Mouse (Mus musculus) left cerebral cortex, adult 2 months (tissue): Measurements from ENCODE around the gene Ifnl2. TPM values are rescaled to one million over a fixed set of nuclear protein-coding genes. Genes with fewer than 3 reads are reported as not detected.
"Not testable (repeated sequence)": the region's sequence is repeated elsewhere in the genome, so short reads cannot be mapped to it uniquely, and the experiment has no call there.

Experiments used
- DNase-seq, 2 experiments: peaks; one replicate each; pipeline ENCODE4 v3.0.0; 2021 to 2022; ENCODE audit warnings: low spot score in 2 of 2, mixed read lengths in 1 of 2; ENCODE audit errors: extremely low spot score in 1 of 2
- H3K27ac ChIP-seq: fragments of 200-600 bp; 2 replicates; pipeline ENCODE4 v1.8.1; 2022
- H3K4me3 ChIP-seq: fragments of 200-600 bp; 2 replicates; pipeline ENCODE4 v1.8.1; 2022
- CTCF ChIP-seq: fragments of 200-600 bp; IDR thresholded peaks from 2 replicates; pipeline ENCODE4 v1.8.1; 2022; ENCODE audit warnings: antibody characterized with exemption, mild to moderate bottlenecking, moderate library complexity
- intact Hi-C: fragments of 180-260 bp; cut with DNase I; formaldehyde crosslinking; loops from one replicate; pipeline ENCODE4 v1.15.1; 2025
- total RNA-seq, 2 experiments: library from RNA; stranded (reverse); gene quantifications; 2 replicates each; pipeline ENCODE4 v1.2.3; 2021

The Ifnl2 gene
- total RNA-seq, 2 experiments from 2014 or later = not detected

DNA sequence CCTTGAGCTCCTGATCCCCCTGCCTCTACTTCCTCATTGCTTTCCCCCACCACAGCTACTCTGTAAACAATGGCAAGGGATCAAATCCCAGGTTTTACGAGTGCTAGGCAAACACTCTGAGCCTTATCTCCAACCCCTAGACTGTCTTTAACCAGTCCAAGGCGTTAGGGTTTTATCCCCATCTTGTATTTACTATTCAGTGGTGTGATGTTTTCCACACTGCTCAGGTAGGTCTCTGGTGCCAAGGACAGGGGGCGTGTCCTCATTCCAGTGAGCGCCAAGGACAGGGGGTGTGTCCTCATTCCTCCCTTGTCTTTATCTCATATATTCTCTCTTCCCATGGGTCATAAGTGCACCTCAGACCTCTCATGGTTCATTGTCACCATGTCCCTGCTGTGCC is 30.3 kb upstream of the Ifnl2 start, which contains the start of gene Sycn:
TSS of gene Sycn (plus strand) at position 360 of the 400 bp plus-strand sequence.
- intact Hi-C loops = no loop called here
- Histone ChIP-seq H3K4me3 (no peak within 1 kb of the TSS), H3K27ac (no peak within 1 kb of the TSS)
- no peak for DNase-seq
- no peak for TF ChIP-seq CTCF

DNA sequence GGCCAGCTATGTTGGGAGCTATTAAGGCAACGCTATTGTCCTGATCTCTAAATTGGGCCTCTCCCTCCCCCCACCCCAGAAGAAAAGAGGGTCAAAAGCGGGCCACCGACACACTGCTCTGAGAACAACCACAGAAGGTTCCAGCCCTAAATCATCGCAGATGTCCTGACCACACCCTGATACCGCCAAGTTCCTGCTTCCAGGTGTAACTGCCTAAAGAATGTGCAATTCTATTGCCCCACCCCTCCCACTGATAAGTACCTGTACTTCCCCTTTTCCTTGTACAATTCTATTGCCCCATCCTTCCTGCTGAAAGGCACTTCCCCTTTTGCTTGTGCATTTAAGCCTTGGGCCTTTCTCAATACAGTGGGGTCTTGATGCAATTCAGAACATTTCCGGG is 28.6 kb upstream of the Ifnl2 start:
- H3K4me3 ChIP-seq, H3K27ac ChIP-seq, DNase-seq, intact Hi-C loops: not testable (repeated sequence)

DNA sequence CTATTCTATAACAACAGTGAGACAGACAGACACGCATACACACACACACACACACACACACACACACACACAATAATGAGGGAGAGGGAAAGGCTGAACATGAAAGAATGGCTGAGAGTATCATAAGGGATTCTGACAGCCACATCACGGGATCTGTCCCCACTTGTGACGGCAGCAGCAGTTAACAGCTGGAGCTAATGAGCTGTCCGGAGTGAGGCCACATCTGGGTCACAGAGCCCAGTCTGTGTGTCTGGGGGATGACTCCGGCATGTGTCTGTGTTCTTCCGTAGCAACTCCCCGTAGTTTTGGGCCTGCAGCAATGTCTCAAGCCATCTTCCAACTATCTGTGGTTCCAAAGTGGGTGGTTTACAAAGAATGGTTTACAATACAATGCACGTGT is 21.8 kb upstream of the Ifnl2 start:
- intact Hi-C loops = no loop called here
- no peak for TF ChIP-seq CTCF
- DNase-seq = no peak
- Histone ChIP-seq H3K4me3 (no peak overlapping the region), H3K27ac (no peak overlapping the region)

DNA sequence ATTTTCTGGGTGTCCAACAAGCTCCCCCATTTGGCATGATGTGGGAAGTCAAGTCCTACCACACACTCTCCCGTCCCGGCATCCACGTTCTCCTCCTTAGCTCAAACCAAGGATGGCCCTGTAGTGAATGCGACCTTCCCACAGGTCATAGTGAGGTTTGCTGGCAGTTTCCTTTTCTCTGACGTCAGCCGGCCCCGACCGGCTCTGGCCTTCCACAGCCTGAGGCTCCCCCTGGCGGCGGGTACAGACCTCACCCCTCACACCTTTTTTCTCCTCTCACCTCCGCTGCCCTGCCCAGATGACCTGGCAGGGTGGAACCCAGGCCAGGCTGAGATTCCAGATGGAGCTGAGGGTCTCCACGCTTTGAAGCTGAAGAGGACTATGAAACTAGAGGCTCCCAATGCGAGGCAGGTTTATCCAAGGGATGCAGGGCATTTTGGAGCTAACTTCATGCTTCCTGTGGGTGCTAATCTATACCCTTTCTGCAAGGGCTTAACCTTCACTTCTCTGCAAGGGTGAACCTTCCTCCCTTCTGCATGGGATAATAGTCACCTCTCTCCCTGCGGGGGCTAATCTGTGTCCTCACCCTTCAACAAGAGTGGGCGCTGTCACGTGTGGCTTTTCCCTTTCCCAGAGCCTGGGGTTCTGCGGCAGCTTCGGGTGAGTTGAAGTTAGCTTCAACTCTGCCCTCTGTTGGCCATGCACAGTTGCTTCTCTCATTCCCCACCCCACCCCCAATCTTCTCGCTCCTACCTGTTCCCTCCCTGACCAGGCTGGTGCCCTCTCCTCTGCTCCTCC is 17.9 kb upstream of the Ifnl2 start:
- TF ChIP-seq CTCF = peak; percentile 79
- DNase-seq = peak; percentile 61 to 67
- no peak overlapping the region for H3K4me3 ChIP-seq
- no peak overlapping the region for H3K27ac ChIP-seq
- intact Hi-C loops = loop anchor here (1.0 to 5.0 kb wide), 3 partner anchors 36 to 82 kb away; no protein-coding TSS in a partner anchor

DNA sequence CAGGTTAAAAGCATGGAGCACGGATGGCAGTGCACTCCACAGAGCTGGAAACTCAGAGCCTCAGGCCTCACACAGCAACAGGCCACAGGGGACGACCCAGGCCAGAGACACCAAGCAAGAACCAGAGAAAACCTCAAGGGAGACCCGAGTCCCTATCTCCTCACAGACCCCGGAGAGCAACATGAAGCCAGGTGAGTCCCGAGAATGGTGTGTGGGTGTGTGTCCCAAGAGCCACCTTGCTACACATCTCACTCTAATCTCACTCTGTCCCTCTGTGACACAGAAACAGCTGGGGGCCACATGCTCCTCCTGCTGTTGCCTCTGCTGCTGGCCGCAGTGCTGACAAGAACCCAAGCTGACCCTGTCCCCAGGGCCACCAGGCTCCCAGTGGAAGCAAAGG is 12.3 kb upstream of the Ifnl2 start, which contains the start of gene Ifnl3:
TSS of gene Ifnl3 (plus strand) at position 301 of the 400 bp plus-strand sequence.
- DNase-seq, H3K27ac ChIP-seq, H3K4me3 ChIP-seq: not testable (repeated sequence)
- intact Hi-C loops = loop anchor here (1.0 kb wide), 1 partner anchor 13 kb away; no protein-coding TSS in a partner anchor

DNA sequence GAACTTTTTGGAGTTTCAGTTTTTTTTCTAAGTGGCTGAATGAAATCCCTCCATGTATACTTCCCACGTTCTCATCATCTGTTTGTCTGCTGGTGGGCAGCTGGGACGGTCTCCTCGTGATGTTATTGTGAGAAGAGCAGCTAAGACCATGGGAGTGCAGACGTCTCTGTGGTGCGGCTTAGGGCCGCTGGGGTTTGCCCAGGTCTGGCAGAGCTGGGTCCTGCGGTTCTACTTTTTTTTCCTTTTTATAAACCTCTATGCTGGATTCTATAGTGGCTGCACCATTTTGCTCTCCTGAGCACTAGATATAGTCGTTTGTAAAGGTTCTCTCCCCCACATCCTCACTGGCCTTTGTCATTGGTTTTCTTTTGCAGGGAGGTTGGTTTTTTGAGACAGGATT is 1.2 kb upstream of the Ifnl2 start:
- intact Hi-C loops = no loop called here
- no peak overlapping the region for H3K4me3 ChIP-seq

DNA sequence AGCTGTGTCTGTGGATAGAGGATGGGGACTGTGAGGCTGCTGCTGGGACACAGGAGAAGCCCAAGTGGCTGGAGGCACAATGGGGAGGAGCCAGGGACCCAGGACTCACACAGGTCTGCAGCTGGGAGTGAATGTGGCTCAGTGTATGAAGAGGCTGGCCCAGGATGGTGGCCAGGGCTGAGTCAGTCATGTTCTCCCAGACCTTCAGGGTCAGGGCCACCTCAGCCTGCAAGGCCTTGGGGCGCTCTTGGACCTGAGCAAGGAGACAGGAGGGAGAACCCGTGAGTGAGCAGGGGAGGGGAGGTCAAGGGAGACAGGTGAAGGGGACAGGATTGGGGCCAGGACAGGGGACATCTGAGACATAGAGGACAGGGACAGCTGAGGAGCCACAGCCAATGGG is 1.1 kb downstream of the Ifnl2 start:
- not testable (repeated sequence) for DNase-seq, H3K4me3 ChIP-seq, H3K27ac ChIP-seq
- intact Hi-C loops = loop anchor here (1.0 kb wide), 1 partner anchor 13 kb away; the partner anchor contains the start of gene Ifnl3

More for the DNA sequence above, 1.2 kb upstream of the Ifnl2 start:
- H3K27ac ChIP-seq = no peak overlapping the region
- DNase-seq = no peak
- TF ChIP-seq CTCF = no peak

DNA sequence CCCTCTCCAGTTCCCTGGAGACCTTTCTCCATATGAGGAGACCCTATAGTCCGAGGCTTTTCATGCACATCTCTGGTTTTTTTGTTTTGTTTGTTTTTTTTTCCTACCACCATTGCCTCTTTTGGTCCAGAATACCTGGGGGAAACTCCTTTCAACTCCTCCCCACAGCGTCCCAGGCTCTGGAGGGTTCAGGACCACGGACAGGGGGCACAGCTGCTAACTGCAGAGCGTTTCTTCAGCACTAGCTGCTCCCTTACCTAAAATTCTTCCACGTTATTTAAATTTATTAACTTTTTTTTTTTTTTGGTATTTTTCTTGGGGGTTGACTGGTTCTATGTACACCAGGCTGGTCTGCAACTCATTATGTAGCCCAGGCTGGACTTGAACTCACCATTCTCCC is 4.7 kb downstream of the Ifnl2 start:
- Histone ChIP-seq H3K27ac (no peak overlapping the region), H3K4me3 (no peak overlapping the region)
- no peak for DNase-seq
- no peak for TF ChIP-seq CTCF
- intact Hi-C loops = no loop called here

DNA sequence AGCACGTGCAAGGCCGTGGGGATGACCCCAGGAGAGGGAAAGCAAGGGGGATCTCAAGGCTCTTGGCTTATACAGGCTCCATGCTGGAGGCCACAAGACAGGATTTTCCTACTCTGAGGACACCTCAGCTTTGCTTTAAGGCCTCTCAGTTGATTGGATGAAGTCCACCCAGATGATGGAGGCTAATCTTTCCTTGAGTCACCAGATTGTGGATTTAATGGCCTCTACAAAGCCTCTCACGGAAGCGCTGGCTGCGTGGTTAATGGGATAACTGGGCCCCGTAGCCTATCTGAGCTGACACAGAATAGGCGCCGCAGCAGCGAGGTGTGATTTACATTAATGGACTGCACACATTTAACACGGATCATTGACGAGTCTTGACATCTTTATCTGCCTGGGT is 14.8 kb downstream of the Ifnl2 start:
- Histone ChIP-seq H3K4me3 (no peak overlapping the region), H3K27ac (no peak overlapping the region)
- intact Hi-C loops = no loop called here
- no peak for DNase-seq
- TF ChIP-seq CTCF = no peak

DNA sequence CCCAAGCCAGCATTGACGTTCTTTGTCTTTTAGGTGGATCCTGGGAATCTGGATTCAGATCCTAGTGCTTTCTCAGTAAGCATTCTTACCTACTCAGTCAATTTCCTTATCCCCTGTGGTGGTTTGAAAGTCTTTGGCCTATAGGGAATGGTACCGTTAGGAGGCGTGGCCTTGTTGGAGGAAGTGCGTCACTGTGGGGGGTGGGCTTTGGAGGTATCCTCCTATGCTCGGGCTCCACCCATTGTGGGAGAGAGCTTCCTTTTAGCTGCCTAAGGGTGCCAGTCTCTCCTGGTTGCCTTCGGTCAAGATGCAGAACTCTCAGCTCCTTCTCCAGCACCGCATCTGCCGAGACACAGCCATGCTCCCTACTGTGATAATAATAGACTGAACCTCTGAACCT is 17.9 kb downstream of the Ifnl2 start:
- TF ChIP-seq CTCF = no peak
- Histone ChIP-seq H3K27ac (no peak overlapping the region), H3K4me3 (no peak overlapping the region)
- DNase-seq = no peak
- intact Hi-C loops = loop anchor here (5.0 kb wide), 2 partner anchors 35 to 110 kb away; no protein-coding TSS in a partner anchor

DNA sequence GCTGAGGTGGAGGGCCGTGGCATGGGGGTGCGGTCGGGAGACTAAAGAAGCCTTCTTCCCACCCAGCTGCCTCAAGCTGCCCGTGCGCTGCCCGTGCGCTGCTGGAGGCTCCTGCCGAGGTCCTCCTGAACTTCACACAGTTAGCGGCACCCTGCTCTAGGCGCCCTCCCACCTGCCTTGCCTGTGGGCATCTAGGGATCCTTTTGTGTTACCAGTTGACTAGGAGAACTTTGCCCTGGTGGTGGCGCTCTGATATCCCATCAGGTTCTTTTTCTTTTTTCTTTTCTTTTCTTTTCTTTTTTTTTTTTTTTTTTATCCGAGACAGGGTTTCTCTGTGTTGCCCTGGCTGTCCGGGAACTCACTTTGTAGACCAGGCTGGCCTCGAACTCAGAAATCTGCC is 19.4 kb downstream of the Ifnl2 start:
- intact Hi-C loops = loop anchor here (5.0 kb wide), 2 partner anchors 36 to 111 kb away; no protein-coding TSS in a partner anchor
- no peak for TF ChIP-seq CTCF
- Histone ChIP-seq H3K4me3 (no peak overlapping the region), H3K27ac (no peak overlapping the region)
- no peak for DNase-seq

DNA sequence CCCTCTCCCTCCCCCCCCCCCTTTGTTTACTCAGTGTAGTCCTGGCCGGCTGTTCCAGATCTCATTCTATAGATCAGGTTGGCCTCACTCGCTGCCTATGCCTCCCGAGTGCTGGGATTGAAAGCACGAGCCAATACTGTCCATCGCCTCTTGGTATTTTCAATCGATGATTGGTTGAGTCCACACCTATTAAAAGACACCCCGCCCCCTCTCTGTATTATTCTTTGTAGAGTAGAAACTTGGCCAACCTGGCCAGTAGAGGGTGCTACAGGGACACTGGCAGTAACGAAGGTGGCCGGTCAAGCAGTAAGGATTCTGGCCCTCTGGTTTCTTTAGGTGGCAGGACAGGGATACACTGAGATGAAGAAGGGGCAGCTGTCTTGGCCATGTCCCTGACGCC is 19.8 kb downstream of the Ifnl2 start:
- Histone ChIP-seq H3K27ac (no peak overlapping the region), H3K4me3 (no peak overlapping the region)
- intact Hi-C loops = loop anchor here (5.0 kb wide), 2 partner anchors 37 to 112 kb away; no protein-coding TSS in a partner anchor
- peak; percentile 62 for TF ChIP-seq CTCF
- DNase-seq = peak; percentile 26 to 28
